Mouse (Mus musculus): ENCODE measurements at regions not wholly inside any gene's neighbourhood (a gene's known extent, or its start where the extent isn't known, plus 50 kb on each side); places are given as distances from the start of the nearest gene placed in this dataset.

DNA sequence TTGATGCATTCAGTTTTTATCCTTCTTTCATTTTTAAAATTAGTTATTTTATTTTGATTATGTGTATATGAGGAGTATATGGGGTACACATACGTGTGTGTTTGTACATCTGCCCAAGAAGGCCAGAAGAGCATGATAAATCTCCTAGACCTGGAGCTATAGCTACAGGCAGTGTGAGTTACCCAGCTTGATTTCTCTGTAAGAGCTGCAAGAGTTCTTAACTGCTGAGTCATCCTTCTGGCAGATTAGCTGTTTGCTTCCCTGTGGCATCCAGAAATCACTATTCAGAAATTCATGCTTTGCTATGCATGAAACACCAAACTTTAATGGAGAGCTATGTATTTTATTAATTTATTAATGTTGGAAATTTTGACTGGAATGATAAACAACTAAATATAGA is 466.3 kb upstream of the Zwint start:
- Histone ChIP-seq H3K9me3 (ENCODE audit: low read length) (no peaks in the 10 kb centered on the region), H3K4me2 (ENCODE audit: low read depth) (no peak overlapping the region), H3K36me3 (ENCODE audit: insufficient read depth) (no peaks in the 10 kb centered on the region), H3K4me3 (ENCODE audit: low read depth, low read length) (no peak overlapping the region), H3K9ac (no peak overlapping the region), H3K27ac (ENCODE audit: low read depth, low read length) (no peak overlapping the region), H3K4me1 (ENCODE audit: insufficient read depth) (no peaks in the 10 kb centered on the region), H3K27me3 (ENCODE audit: insufficient read depth, low read length) (no peaks in the 10 kb centered on the region)
- 79% methylated on average over 1 of the region's 1 CpGs for WGBS
- no peak for ATAC-seq
- no peak for DNase-seq
- no peak for TF ChIP-seq CTCF (IDR thresholded peaks at IDR 0.05; ENCODE audit: low read depth)

DNA sequence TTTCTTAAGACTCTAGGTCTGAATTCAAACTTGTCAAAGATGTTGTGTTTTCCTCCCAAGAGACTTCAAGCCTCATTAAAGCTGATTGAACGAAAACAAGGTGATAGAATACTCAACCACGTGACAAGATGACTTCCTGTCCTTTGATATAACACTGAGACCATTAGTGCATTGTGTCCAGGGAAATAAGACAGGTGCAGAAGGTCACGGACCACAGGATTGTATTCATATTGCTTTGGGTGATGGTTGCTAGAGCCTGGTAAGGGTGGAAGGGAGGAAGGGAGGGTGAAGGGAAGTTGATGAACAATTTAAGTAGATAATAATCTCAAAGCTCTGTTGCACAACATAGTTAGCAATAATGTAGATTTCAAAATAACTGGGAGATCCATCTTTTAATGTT is 436.8 kb upstream of the Zwint start:
- Histone ChIP-seq H3K4me3 (ENCODE audit: low read depth, low read length) (no peak overlapping the region), H3K9ac (no peak overlapping the region), H3K27ac (ENCODE audit: low read depth, low read length) (no peak overlapping the region), H3K4me1 (ENCODE audit: insufficient read depth) (no peaks in the 10 kb centered on the region), H3K27me3 (ENCODE audit: insufficient read depth, low read length) (no peaks in the 10 kb centered on the region), H3K4me2 (ENCODE audit: low read depth) (no peak overlapping the region), H3K9me3 (ENCODE audit: low read length) (no peaks in the 10 kb centered on the region), H3K36me3 (ENCODE audit: insufficient read depth) (no peaks in the 10 kb centered on the region)
- ATAC-seq (no peak), DNase-seq (no peak)
- WGBS = 30% methylated on average over 3 of the region's 3 CpGs
- TF ChIP-seq CTCF (IDR thresholded peaks at IDR 0.05; ENCODE audit: low read depth) = no peak

DNA sequence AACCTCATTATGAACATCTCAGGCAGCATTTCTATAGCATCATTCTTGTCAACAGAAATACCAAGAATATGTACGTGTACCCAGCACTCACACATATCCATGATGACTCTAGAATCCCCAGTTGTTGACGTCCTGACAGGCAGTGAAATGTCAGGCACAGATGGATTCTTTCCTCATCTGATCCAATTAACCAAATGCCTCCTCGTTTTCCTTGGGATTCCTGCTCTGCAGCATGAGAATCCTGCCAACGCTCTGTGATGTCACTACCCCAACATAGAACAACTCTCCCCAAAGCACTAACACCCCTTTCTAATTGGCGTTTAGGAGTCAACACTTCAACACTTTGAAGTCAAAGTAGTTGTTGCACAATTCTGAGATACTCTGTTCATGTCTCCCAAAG is 433.5 kb upstream of the Zwint start:
- no peak overlapping the region for H3K9ac ChIP-seq
- DNase-seq (peak; percentile 30), ATAC-seq (peak; percentile 90)
- no peak overlapping the region for H3K27ac ChIP-seq (ENCODE audit: low read depth, low read length)
- H3K4me1 ChIP-seq (ENCODE audit: insufficient read depth) = no peaks in the 10 kb centered on the region
- H3K4me3 ChIP-seq (ENCODE audit: low read depth, low read length) = no peak overlapping the region
- no peaks in the 10 kb centered on the region for H3K27me3 ChIP-seq (ENCODE audit: insufficient read depth, low read length)
- H3K36me3 ChIP-seq (ENCODE audit: insufficient read depth) = no peaks in the 10 kb centered on the region
- no peak overlapping the region for H3K4me2 ChIP-seq (ENCODE audit: low read depth)
- WGBS = 48% methylated on average over 5 of the region's 5 CpGs
- no peak for TF ChIP-seq CTCF (IDR thresholded peaks at IDR 0.05; ENCODE audit: low read depth)
- no peaks in the 10 kb centered on the region for H3K9me3 ChIP-seq (ENCODE audit: low read length)

DNA sequence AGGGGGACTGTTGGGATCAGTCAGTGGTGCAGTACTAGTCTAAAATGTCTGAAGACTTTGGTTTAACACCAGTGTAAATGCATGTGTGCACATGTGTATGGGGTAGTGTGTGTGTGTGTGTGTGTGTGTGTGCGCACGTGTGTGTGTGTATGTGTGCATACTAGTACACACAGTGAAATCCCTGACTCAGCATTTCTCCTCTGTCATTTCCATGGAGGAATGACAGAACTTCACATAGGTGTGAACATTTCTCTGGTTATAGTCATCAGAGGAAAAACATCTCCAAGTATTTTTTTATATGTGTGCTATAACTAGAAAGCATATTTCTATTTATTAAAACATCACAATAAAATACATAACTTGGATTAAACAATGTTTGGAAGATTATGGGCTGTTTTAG is 432.1 kb upstream of the Zwint start:
- no peak overlapping the region for H3K9ac ChIP-seq
- H3K36me3 ChIP-seq (ENCODE audit: insufficient read depth) = no peaks in the 10 kb centered on the region
- no peaks in the 10 kb centered on the region for H3K4me1 ChIP-seq (ENCODE audit: insufficient read depth)
- TF ChIP-seq CTCF (IDR thresholded peaks at IDR 0.05; ENCODE audit: low read depth) = no peak
- no peaks in the 10 kb centered on the region for H3K27me3 ChIP-seq (ENCODE audit: insufficient read depth, low read length)
- no peak overlapping the region for H3K4me2 ChIP-seq (ENCODE audit: low read depth)
- WGBS = 97% methylated on average over 2 of the region's 2 CpGs
- H3K27ac ChIP-seq (ENCODE audit: low read depth, low read length) = no peak overlapping the region
- ATAC-seq (no peak), DNase-seq (no peak)
- H3K4me3 ChIP-seq (ENCODE audit: low read depth, low read length) = no peak overlapping the region
- no peaks in the 10 kb centered on the region for H3K9me3 ChIP-seq (ENCODE audit: low read length)

DNA sequence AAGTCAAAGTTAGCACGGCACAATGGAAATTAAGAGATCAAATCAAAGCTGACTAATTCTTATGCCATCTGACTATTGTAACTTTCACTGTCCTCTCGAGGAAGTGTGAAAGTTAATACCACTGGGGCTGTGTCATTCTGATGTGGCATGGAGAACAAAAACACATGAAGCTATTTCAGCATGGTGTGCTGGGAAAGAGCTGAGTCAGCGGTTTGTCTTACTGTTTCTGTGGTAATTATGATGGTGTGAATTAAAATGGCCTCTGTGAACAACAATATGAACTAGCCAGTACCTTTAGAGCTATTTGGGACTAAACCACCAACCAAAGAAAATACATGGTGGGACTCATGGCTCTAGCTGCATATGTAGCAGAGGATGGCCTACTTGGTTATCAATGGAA is 429.6 kb upstream of the Zwint start:
- Histone ChIP-seq H3K36me3 (ENCODE audit: insufficient read depth) (no peaks in the 10 kb centered on the region), H3K9me3 (ENCODE audit: low read length) (no peaks in the 10 kb centered on the region), H3K4me3 (ENCODE audit: low read depth, low read length) (no peak overlapping the region), H3K27me3 (ENCODE audit: insufficient read depth, low read length) (no peaks in the 10 kb centered on the region), H3K9ac (no peak overlapping the region), H3K4me2 (ENCODE audit: low read depth) (no peak overlapping the region), H3K4me1 (ENCODE audit: insufficient read depth) (no peaks in the 10 kb centered on the region), H3K27ac (ENCODE audit: low read depth, low read length) (no peak overlapping the region)
- DNase-seq = no peak
- no peak for TF ChIP-seq CTCF (IDR thresholded peaks at IDR 0.05; ENCODE audit: low read depth)
- ATAC-seq = no peak
- 75% methylated on average over 3 of the region's 3 CpGs for WGBS

DNA sequence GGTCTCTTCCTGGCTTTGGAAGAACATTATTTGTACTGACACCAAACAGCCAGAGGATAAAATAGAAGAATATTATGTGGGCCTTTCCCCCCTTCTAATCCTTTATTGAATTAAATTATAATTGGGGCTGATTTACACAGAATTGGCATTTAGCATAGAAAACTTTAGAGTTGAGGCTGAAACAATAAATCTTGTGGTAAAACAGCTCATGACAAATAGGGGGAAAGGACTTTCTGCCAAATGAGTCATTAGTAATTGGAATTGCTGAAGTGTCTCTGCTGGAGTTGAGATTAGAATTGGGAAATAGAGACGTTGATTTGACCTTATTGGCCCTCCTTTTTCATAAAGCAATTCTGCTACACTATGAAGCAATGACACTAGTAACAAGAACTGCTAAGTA is 410.5 kb upstream of the Zwint start:
- Histone ChIP-seq H3K27ac (ENCODE audit: low read depth, low read length) (no peak overlapping the region), H3K4me2 (ENCODE audit: low read depth) (no peak overlapping the region), H3K27me3 (ENCODE audit: insufficient read depth, low read length) (no peaks in the 10 kb centered on the region), H3K4me3 (ENCODE audit: low read depth, low read length) (no peak overlapping the region), H3K9me3 (ENCODE audit: low read length) (no peaks in the 10 kb centered on the region), H3K9ac (no peak overlapping the region), H3K4me1 (ENCODE audit: insufficient read depth) (no peaks in the 10 kb centered on the region), H3K36me3 (ENCODE audit: insufficient read depth) (no peaks in the 10 kb centered on the region)
- no peak for TF ChIP-seq CTCF (IDR thresholded peaks at IDR 0.05; ENCODE audit: low read depth)
- ATAC-seq (no peak), DNase-seq (no peak)
- 30% methylated on average over 1 of the region's 1 CpGs for WGBS

All from forebrain, postnatal 0 days (tissue).